Mouse (Mus musculus) retina, postnatal 7 days (tissue): ENCODE measurements around the gene Gm11492.

Source experiments
- DNase-seq: peaks from one replicate; pipeline ENCODE4 v3.0.0-alpha.2; 2012; ENCODE audit warnings: low read depth, low spot score

Gene Gm11492

DNA sequence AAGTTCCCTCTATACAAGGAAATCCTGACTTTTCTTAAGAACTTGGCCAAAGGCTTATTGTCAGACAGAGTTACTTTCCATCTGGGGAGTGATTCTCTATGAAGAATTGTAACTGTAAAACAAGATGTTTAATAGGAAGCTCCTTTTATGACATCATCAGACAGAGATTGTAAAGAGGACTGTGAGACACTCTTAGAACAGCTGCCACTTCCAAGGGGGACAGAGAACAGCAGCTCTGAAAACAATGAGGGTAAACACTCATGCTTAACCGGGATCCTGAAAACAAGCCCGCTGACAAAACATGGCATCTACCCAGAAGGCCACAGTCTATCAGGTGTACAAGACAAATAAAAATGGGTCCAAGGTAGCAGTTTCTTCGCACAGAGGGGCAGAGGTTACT, at the start of gene Gm11492:
Gene Gm11492 (plus strand): TSS at position 153 of the 400 bp plus-strand sequence.
- no peak for DNase-seq

DNA sequence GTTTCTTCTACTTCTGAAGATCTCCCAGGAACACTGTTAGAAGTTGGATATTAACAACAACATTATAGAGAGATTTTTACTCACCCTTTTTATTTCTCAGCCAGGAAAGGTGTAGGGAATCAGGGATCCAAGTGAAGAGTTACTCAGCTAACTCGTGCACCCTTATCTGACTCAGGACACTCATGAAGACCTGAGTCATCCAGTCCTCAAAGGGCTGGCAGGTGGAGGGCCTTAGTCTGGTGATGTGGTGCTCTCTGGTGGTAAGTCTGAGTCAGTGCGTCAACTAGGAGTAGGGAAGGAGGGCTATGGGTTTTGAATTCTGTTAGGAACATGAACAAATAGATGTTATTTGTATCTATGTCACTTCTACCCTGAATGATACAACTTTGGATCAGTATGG, 47.2 kb upstream of the Gm11492 start:
- DNase-seq: peak; percentile 27

DNA sequence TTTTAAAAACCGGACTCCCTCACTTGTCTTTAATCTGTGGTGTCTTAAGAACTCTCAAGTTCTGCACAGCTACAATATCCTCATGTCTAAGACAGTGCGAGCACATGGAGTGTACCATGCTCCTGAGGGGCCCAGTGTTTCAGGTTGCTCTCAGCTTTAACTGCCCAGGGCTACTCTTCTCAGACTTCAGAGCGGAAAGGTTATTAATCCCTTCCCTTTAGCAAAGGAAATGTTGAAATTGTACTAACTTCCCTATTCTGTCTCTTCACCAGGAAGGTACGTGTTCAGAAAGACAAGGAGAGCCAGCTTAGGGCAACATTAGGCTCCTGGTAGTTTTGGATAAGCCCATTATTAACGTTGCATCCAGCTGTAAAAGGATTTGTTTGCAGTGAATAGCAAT, 43.0 kb upstream of the Gm11492 start:
- no peak for DNase-seq

DNA sequence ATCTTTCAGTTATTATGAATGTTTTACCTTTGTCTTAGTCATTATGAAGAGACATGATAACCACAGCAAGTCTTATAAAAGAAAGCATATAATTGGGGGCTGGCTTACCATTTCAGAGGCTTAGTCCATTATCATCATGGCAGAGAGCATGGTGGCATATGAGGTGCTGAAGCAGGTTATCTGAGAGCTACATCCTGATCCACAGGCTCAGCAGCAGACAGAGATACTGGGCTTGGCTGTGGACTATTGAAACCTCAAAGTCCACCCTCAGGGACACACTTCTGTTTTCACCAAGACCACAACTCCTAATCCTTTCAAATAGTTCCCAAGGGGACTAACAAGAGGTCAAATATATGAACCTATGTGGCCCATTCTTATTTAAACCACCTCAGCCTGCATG, 42.5 kb upstream of the Gm11492 start:
- DNase-seq: no peak

DNA sequence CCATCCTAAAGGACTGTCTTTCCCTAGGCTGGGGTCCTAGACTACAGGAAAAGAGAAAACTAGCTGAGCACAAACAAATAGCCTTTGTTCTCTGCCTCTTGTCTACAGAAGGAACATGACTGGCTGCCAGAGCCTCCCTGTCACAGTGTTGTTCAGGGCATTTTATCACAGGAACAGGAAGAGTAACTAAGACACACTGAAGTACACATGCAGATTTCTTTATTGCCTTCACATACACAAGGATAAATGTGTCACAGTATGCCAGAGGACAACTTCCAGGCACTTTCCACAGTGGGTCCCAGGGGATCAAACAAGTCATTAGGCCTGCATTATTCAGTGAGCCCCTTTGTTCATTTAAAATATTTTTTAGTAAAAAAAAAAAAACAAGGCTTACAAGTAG, 41.7 kb upstream of the Gm11492 start:
- DNase-seq: no peak

DNA sequence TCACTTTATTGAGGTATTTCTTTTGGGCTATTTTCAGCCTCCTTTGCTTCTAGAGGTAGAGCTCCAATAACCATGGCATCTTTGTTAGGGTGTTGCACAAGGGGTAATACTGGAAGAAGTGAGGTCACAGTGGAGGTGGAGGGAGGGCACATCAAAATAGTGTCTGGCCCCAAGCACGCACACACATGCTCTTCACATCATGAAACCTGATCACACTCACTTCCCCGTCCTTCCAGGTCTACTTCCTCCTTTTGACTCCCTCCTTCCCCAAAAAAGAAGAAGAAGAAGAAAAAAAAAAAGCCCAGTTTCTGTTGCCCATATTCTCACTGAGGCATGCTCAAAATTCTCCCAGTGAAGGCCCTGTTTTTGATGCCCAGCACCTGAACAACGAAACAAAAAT, 39.1 kb upstream of the Gm11492 start:
- no peak for DNase-seq

DNA sequence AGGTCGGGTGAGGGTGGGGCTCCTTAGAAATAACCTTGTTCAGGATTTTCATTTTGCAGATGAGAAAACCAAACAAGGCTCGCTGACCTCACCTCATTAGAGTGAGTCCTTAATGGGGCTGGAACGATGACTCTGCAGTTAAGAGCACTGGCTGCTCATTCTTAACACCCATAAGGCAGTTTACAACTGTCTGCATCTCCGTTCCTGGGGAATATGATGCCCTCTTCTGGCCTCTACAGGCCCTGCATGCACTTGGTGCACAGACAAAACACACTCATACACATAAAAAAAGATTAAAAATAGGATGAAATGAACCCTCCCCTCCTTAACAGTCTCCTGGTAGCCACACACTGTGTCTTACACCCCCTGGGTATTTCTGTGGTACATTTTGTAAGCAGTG, 38.5 kb upstream of the Gm11492 start:
- no peak for DNase-seq

DNA sequence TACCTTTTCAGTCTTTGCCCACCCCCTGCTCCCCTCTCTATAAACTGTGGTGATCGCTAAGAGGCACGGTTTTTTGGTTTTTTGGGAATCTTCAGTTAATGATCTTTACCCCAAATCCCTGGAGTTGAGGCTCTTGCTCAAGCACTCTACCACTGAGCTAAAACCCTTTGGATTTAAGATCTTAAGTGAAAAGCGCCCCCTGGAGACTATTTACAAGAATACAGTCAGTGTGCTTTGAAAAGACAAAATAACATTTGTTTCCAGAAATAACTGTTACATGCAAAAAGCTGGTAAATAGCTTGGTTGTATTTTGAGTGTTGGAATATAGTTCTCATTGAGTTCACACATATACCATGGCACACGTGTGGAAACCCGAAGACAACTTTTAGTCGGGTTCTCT, 34.8 kb upstream of the Gm11492 start:
- no peak for DNase-seq

DNA sequence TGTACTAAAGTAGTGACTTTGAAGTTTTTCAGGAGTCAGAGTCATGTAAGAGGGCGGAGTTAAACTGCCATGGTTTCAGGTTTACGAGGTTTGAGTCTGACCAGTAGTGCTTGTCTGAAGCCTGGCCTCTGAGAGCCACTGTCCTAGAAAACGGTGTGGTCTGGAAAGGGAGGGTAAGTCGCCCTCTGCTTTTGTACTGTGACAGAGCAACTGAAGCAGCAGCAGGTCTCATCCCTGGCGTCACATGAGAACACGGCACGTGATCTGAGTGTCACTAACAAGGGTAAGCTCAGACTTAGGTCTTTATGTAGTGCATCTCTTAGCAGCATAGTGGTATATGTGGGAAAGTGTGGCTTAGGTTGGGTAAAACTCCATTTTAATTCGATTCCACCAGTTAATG, 24.2 kb upstream of the Gm11492 start:
- no peak for DNase-seq

DNA sequence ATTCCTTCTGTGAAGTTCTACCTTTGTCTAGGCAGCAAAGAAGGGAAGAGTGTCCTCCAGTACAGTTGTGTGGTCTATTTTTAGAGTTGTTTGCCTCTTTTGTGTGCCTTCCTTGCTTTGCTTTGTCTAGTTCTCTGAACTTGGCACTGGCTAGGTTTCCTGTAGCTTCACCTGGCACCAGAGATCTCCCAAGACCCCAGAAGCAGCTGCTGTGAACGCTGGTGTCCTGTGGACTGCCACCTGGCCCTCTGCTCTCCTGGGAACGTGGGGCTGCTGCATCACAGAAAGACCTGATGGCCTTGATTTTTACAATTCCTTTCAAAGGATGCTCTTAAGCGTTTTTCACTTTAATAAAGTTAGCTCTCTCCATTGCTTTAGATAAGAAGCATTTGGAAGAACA, 23.5 kb upstream of the Gm11492 start:
- DNase-seq: no peak

DNA sequence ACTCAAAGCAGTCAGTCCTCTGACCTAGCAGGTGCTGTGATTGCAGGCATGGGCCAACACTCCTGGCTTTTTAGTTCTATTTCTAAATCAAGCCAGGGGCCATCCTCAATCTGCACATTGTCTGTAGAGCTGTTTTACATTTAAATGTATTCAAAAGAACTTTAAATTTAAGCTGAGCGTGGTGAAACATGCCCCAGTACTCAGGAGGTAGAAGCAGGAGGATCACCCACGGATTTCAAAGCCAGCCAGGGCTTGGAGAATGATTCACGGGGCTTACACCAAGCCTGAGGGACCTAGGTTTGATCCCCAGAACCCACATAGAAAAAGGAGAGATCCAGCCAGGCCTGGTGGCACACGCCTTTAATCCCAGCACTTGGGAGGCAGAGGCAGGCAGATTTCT, 13.1 kb upstream of the Gm11492 start:
- DNase-seq: no peak

DNA sequence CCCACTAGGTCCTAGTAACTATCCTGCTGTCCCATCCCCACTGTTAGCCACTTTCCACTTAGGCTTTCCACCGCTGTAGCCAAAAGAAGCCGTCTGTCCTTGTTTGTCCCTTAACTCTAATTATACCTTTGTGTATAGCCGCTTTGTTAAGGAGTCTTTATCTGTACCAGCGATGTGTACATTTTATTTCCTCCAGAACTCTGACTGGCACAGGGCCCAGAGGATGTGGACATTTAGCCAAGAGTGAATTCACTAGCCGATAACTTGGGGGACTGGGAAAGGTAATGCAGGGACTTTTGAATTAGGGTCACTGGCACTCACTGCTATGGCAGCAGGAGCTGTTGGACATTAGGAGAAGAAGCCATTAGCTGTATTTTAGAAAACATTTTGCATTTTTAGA, 12.1 kb upstream of the Gm11492 start:
- DNase-seq: no peak

DNA sequence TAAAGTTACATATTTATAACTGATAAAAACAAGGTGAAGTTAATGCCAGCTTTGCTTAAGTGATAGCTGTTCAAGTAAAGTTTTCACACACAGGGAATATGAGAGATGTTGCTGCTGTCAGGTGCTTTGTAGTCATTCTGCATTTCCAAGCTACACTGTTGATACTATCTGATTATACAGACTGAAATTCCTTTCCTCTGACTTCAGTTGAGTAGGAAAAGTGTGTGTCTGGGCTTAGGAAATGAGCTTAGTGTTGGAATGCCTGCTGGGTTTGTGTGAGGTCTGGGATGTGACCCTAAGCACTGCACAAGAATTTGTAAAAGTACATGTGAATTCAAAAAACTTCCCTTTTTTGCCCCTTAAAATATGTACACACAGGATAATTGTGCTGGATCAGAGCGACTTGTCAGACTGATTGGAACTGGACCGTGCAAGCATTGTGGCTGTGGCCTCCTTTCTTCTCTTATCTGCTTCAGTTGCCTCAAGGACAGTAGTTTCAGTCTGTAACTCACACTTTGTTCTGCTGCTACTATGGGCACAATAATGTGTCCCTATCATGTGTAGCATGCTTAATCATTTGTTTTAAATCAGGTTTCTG, 11.2 kb upstream of the Gm11492 start:
- no peak for DNase-seq

DNA sequence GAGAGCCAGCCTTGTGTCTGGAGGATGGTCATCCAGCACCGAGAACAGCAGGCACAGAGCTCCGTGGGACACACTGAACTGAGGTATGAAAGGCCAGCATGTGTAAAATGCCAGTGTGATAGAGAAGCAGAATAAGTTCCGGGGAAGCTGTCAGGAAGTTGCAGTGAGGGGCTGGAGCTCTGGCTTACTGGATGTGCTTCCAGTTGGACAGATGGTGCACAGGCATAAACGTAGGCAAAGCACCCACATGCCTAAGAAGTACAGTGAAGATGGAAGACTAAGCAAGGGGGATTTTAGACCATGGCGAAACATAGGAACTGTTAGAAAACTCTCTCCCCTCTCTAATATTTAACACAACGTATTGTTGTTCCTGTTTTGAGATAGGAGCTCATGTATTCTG, 5.2 kb upstream of the Gm11492 start:
- no peak for DNase-seq

DNA sequence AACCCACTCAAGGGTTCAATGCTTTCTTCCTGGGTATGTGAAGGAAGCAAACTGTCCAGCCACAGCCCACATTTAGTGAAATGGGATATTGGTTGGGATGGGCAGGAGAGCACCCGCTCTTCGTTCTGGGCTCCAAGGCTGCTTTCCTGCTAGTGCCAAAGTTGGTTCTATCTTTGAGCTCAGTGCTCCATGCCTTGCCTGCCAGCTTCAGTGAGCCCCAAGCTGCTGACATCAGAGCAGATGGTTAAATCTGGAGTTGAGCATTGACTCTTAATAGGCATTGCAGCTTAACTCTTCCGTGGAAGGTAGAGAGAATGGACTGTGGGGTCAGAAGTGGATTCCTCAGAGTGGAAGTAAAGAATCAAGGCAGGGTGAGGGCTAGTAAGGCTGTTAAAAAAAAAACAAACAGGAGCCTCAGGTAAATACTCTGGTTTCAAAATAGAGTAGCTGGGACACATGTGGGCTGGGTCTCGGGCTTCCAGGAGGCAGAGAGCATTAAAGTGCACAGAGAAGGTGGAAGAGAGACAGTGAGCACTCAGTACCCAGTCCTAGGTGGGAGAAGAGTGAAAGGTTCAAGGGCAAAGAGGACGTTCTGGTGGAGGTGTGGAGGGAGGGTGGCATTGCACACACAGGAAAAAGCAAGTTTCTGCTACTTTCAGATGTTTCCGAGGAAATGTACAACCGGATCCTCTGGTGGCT, 2.0 kb downstream of the Gm11492 start, which contains the start of gene Sept4:
Gene Sept4 (plus strand): TSS at position 649 of the 699 bp plus-strand sequence.
- no peak for DNase-seq

DNA sequence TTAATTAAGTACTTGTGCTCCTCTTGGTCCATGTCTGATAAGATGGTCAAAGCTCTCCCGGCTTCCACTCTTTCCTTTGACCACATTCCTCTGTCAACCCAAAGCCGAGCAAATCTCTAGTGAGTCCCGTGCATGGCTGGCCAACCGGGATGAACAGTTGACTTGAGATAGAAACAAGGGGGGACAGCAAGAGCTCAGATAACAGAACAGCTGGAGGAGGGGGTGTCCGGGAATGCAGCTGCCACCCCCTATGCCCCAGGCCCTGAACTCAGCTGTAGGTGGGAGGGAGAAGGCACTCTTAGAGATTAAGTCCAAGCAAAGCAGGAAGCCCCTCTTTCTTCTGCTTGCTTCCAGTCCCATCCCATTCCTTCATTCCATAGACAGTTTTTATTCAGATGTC, 4.3 kb downstream of the Gm11492 start:
- no peak for DNase-seq

DNA sequence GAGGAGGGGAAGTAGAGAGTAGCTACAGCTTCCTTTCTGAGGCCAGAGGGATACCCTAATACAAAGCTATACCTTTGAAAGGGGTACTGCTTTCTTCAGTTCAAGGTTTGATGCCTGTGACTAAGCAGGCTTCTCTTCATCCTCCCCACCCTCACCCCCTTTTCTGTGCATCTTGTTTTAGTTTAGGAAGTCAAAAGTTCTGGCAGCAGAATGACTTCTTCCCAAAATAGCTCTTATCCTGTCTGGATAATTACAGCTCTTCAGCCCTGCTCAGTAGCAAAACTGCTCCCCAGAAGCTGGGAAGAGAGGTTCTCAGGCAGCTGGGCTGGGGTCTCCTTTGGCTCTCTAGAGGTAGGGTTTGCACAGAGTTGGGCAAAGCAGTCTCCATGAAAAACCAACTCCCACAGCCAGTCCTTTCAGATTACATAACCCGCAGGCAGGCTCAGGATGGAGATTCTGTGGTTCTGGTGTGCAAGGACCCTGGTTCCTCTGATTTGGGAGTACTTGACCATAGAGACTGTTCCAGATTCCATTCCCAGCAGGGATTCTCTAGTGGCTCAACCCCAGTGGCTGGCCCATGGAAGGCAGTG, 5.0 kb downstream of the Gm11492 start:
- DNase-seq: no peak

DNA sequence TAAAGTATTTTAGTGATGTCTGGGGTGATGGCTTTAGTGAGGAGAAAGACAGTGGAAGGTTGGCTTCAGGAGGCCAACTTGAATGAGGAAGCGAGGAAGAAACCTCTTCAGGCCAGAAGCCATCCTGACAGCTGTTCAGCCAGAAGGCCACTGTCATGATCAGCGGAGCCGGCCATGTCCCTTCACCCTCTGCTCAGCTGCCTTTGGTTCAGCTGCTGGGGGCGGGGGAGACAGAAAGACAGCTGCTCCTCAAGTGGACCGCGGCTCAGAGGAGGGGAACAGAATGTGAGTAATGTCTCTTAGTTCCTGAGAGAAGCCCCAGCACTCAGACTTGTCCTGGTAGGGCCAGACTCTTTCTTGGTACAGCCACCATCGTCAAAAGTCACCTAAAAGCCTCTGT, 7.3 kb downstream of the Gm11492 start:
- no peak for DNase-seq

DNA sequence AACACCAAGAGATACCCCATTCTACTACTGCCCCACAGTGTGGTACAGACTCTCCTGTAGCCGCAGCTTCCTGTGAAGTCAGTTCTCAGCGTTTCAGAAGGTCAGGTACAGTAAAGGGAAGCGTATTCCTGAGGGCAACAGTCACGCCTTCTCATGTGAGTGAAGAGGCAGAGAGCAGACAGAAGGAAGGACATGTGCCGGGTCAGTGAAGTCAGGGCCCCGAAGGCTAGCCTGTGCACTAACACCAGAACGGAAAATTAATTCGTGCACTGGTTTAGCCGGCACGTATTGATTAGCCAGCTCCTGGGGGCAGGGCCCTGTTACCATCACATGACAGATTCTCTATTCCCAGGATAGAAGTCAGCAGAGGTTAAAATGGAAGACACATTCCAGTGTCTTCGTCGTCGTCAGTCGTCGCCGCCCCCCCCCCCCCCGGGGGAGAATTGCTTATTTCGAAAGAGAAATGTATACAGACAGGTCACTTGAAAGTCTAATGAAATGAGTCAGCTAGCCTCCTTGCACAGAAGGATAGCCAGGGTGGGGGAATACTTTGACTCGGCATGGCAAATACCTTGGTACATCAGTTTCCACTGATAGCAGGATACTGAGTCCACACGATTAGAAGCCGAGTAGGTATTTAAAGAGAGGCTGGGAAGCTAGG, 8.2 kb downstream of the Gm11492 start:
- no peak for DNase-seq

DNA sequence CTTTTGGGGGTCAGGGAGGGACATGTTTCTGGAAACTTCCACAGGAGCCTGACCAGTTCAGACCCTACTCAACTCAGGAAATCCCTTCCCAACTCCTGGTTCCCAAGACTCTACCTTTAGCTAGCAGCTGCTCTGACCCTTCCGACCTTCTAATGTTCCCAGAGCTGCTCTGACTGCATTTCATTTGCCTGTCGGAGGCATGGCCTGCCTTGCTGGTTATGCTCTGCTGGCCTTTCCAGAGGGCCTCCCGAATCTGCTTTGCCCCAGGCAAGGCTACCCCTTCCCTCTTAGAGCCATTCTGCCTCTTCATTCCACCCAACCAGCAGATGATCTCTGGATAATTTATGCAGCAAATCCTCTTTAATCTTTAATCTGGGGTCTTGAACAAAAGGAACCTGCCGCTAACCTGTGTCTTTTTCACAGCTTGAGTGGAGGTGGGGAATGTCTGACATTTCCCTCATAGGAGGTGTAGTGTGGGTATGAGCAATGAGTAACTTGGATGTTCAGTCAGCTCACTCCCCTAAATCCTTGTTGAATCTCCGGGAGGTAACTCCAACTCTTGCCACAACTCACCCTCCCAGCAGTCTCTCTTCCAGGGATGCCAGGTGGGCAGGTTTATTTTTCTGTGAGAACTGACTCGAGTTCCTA, 11.3 kb downstream of the Gm11492 start:
- DNase-seq: no peak

DNA sequence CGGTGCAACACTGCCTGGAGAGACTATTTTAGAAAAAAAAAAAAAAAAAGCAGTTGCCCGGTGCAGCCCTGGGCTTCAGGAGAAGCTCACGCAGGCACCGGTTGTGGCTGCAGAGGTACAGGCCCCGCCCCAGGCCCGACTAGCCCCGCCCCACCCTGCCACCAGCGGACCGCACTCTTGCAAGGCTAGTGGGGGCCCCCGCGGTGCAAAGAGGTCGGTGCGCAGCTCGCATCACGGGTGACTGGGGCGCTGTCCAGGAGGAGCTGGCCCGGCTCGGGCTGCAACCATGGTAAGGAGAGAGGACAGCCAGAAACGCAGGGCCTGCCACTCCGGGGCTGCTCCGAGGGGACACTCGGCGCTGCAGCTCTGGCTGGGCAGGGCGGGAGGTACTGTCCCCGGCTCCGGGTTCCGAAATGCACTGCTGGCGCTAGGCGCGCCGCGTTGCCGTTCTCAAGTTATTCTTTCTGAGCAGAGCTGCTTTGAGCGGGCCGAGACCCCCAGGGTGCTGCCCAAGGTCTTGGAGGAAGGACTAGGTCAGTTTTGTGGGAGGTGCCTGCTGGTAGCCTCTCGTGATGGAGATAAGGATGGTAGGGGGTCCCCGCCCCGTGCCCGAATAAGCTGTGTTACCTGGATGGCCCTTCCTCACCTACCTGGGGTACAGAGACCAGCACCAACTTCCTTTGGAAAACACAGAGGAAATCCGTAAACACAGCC, 12.0 kb downstream of the Gm11492 start:
- DNase-seq: no peak
